25 mouse cellular contexts compared by ENCODE assay signal in genomic region chr3:141398214-141398613, GRCm38 (mm10).
DNase-seq lines count a peak whose midpoint lies in the region; ATAC-seq lines count a peak whose summit lies in the region.
"Had no signal": no experiment of that assay in that cellular context is flagged by ENCODE, and none has a peak within 500 bp of the region (broad histone marks: within the 10 kb centered on the region; RNA-seq: fewer than 3 reads in every experiment).

No protein-coding gene starts in this region.

- DNase-seq in frontal cortex, postnatal 36 days (ENCODE audit: low spot score in 2 of 2) = peak; percentile 8 to 29
- no peak for DNase-seq in frontal cortex, postnatal 10 days (ENCODE audit: low spot score in 2 of 2)
- DNase-seq in right cerebral cortex, adult 18-20 months = peak; percentile 8
- no peak for DNase-seq in right cerebral cortex, postnatal 14 days
- peak; percentile 69 for DNase-seq in layer of hippocampus, adult 9-11 months
- DNase-seq in right cerebral cortex, postnatal 36 days (ENCODE audit: low spot score in 2 of 2) = peak; percentile 7 to 12
- DNase-seq: adrenal gland, postnatal 10 days; cerebellum, adult 11-12 months; cerebellum, postnatal 10 days; forebrain, postnatal 0 days; gastrocnemius, adult 2 months; gastrocnemius, postnatal 36 days; heart, adult 18-20 months; kidney, adult 9 months; kidney, postnatal 10 days; liver, embryonic 13.5 days; lung, adult 18-20 months; lung, postnatal 4 days; thymus, adult 2 months; thymus, postnatal 36 days had no signal

- no peak for ATAC-seq in megakaryocyte, adult 5-6 weeks (ENCODE audit: poor library complexity, severe bottlenecking)
- no peak for ATAC-seq in cerebellum, adult (ENCODE audit: insufficient number of reproducible peaks, low FRiP score, low TSS enrichment)
- ATAC-seq: forebrain, postnatal 0 days; intestine, postnatal 0 days; lung, postnatal 0 days; midbrain, embryonic 13.5 days had no signal

Comparison
In these comparisons a context has a peak if more than half of its experiments do, and no peak if none do; other contexts are left out.
1. DNase-seq: peak in frontal cortex, postnatal 36 days (2 of 2), right cerebral cortex, adult 18-20 months (single experiment), layer of hippocampus, adult 9-11 months (single experiment) and right cerebral cortex, postnatal 36 days (2 of 2); none in frontal cortex, postnatal 10 days (0 of 2) and right cerebral cortex, postnatal 14 days (single experiment).